Mouse (Mus musculus) liver, postnatal 0 days (tissue): ENCODE data around the gene Socs5.

Experiments used
- CTCF ChIP-seq: sonication (generic); IDR thresholded peaks from 2 replicates; pipeline ENCODE4 v1.5.1; 2016; ENCODE audit warnings: antibody characterized with exemption, low read depth
- EP300 ChIP-seq: IDR thresholded peaks from 2 replicates; pipeline ENCODE4 v1.6.1; 2016; ENCODE audit warnings: antibody characterized with exemption, low read depth, mild to moderate bottlenecking

- no peak for TF ChIP-seq CTCF
- no peak for TF ChIP-seq EP300
These were observed 34.0 kb upstream of the Socs5 start for GRCm38 (mm10) chr17:87073470-87073869.
